Mouse (Mus musculus) retina, postnatal 7 days (tissue): ENCODE measurements around the gene Zfp451.
A peak's percentile ranks its signal among the peaks of the same experiment; 100 is the strongest.
"Not testable (repeated sequence)": the region's sequence is repeated elsewhere in the genome, so short reads cannot be mapped to it uniquely, and the experiment has no call there.

Experiments used
- DNase-seq: peaks from one replicate; pipeline ENCODE4 v3.0.0-alpha.2; 2012; ENCODE audit warnings: low read depth, low spot score

Zfp451 gene

DNA sequence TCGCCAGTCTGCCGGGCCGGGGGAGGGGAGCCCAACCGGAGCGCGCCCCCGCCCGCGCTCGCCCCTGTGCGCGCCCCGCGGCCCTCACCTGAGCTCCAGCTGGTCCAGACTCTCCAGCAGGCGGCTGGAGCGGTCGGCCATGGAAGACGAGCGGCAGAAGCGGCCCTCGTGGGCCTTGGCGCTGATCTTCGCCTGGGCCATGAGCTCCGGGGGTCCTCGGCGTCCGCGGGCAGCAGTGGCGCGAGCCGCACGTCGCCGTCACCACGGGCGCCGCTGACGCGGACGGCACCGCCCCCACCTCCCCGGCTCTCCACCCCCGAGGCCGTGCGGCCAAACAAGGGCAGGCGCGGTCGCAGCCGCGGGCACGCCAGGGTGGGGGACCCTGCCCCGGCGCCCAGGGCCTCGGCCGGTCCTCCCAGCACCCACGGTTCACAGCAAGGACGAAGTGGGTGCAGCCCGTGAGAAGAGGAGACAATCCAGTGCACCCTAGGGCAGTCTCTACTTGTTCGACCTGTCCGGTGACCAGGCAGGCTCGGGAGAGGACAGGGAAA, 56.8 kb downstream of the Zfp451 start, which contains the start of gene Bag2:
TSS of gene Bag2 (minus strand) at position 305 of the 551 bp plus-strand sequence.
- peak; percentile 40 for DNase-seq

GRCm38 (mm10) chr1:33757033-33757413, 57.4 kb downstream of the Zfp451 start:
- DNase-seq: no peak

DNA sequence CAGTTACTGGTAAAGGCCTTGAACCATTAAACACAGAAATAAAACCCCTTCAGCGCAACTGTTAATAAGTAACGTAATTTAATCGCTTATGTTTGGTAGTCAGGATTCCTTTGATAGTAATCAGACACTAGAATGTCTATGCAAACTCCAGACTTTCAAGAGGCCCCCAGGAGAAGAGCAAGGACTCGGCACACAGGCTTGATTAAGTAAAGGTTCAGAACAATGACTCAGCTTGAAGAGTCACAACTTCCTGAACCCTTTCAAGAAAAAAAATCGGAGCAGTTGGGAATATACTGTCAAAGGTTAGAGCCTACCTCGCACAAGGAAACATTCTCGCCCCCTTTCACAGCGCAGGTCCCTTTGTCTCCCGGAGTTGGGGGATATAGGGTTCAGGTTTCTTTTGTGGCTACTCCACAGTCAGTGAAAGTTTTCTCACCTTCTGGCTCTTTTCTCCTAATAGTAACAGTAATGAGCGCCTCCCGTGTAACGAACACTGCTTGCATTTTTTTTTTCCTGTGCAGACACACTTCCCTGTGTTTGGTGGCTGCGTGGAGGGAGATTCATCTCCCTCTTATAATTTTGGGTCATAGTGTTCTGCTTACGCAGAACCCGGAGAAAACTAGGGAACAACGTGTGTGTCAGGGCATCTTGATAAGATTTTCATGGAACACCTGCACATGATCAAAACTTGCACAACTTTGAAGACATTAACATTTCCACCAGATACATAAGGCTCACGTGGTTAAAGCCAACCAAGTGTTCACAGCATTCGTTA, 58.0 kb downstream of the Zfp451 start:
- DNase-seq: no peak

DNA sequence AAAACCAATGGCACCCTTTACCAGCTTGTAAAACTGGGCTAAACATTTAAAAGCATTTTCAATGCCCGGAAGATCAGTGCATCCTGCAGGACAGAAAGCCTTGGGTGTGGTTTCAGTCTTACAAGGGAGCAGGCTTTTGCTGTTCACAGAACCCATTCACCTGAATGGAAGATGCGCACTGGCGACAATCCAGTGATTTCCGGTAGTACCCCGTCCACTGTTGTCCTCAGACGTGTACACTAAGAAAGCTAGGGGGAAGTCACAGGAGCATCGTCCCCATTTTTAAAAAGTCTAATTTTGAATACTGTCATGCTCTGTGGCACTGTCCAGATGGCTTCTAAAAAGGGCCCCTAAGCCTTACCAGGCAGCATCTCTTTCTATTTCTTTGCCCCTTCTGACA, 58.6 kb downstream of the Zfp451 start:
- no peak for DNase-seq

- DNase-seq: no peak
Observed at GRCm38 (mm10) chr1:33754965-33755735, 59.2 kb downstream of the Zfp451 start.

DNA sequence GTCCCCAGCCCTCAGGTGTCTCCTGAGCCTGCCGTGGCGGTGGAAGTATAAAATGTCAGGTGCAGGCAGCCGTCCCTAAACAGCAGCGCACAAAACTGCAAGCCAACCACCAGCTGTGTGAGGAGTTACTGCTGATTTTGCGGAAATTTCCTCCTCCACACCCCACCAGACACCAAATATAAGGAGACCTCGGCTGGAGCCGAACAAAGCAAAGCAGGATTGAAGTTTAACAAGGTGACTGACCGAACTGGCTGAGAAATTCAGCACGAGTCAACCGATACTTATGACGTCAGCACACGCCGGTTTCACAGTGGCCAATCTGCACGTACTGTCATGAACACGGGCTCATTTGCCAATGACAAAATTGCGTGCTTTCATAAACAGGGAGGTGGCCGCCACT, 60.3 kb downstream of the Zfp451 start:
- no peak for DNase-seq

- DNase-seq: no peak
Observed at GRCm38 (mm10) chr1:33751283-33751682, 63.1 kb downstream of the Zfp451 start.

DNA sequence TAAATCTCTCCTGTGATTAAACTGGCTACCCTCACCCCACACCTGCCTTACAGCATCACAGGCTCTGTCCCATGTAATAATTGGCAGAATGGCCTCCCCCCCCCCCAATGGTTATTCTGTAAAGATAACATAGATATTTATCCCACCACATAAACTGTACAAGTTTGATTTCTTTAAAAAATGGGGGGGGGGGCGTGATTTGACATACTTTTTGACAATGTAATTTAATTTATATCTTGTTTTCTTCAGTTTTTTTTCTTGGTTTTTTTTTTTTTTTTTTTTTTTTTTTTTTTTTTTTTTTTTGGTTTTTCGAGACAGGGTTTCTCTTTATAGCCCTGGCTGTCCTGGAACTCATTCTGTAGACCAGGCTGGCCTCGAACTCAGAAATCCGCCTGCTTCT, 64.7 kb downstream of the Zfp451 start:
- DNase-seq: not testable (repeated sequence)

- no peak for DNase-seq
Observed at GRCm38 (mm10) chr1:33749109-33749508, 65.3 kb downstream of the Zfp451 start.

DNA sequence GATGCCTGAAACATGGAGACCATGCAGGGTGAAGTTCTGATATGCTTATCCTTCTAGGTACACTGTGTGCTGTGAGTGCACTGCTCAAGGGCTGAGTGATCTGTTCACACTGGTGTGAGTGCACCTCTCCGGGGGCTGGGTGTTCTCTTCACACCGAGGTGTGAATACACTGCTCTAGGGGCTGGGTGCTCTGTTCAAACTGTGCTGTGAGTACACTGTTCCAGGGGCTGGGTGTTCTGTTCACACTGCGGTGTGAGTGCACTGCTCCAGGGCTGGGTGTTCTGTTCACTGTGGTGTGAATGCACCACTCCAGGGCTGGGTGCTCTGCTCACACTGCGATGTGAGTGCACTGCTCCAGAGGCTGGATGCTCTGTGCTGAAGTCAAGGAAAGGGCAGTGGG, 68.5 kb downstream of the Zfp451 start:
- DNase-seq: no peak

- not testable (repeated sequence) for DNase-seq
Observed at GRCm38 (mm10) chr1:33744815-33745214, 69.6 kb downstream of the Zfp451 start.

- DNase-seq: no peak
Observed at GRCm38 (mm10) chr1:33742903-33743302, 71.5 kb downstream of the Zfp451 start.

- peak; percentile 70 for DNase-seq
Observed at GRCm38 (mm10) chr1:33739302-33739701, 75.1 kb downstream of the Zfp451 start.

- DNase-seq: no peak
Observed at GRCm38 (mm10) chr1:33738681-33739278, 75.6 kb downstream of the Zfp451 start.

GRCm38 (mm10) chr1:33738281-33738680, 76.1 kb downstream of the Zfp451 start:
- DNase-seq: no peak

DNA sequence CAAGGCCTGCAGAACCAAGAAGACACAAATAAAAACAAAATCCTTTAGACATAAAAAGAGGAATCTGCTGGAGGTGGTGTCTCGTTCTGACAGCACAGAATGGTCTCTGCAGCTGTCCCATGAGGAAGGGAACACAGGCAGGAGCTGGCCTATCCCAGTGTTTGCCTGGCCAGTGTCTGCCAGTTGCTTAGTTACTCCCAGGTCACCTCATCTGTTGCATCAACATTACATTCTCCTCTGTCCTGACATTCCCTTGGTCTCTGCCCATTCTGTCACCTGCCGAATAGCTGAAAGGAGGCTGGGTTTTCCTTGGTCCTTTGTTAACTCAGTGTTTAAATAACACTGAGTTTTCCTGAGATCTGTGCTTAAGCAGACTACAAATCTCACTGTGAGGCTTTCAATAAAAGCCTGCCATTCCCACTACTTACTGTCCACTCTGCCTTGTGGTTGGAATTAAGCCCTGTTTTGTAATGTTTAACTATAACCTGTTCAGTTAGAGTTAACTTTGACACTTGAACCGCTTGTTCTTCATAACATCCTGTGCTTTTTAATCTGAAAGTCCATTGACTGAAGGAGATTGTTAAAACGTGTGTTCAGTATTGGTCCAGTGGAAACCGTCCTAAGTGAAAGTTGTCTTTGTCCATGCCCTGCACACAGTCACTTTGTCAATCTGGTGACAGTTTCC, 80.3 kb downstream of the Zfp451 start:
- DNase-seq: no peak

- DNase-seq: no peak
Observed at GRCm38 (mm10) chr1:33733044-33733443, 81.4 kb downstream of the Zfp451 start.

GRCm38 (mm10) chr1:33725086-33725485, 89.3 kb downstream of the Zfp451 start:
- no peak for DNase-seq

DNA sequence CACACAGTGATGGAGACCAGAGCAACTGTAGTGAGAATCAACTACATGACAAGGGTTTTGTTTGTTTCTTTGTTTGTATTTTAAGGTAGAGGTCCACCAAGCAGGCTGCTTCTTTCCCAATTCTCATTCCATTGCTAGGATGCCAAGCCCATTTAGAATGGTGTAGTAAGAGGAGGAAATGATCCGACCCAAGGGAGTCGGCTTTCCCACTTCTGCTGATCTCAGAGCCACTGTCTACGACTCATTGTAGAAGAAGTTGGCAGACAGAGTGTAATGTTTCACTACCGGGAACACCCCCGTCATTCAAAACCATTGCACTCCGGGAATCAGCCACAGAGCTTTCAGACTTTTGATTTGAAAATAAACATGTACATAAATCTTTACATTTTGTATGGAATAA, 89.9 kb downstream of the Zfp451 start:
- DNase-seq: no peak

DNA sequence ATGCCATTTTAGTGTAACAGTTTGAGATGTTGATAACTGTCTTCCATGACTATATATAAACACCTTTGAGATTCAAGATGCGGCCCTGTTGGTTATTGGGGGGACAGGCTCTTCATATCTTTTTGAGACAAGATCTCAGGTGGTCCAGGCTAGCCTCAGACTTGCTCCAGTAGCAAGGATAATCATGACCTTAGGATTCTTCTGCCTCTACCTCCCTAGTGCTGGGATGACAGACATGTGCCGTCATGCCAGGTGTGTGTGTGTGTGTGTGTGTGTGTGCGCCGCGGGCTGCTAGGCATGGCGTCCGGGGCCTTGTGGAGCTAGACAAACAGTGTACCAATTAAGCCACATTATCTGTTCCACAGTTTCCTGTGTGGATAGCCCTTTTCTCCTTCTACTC, 93.4 kb downstream of the Zfp451 start:
- DNase-seq: no peak

DNA sequence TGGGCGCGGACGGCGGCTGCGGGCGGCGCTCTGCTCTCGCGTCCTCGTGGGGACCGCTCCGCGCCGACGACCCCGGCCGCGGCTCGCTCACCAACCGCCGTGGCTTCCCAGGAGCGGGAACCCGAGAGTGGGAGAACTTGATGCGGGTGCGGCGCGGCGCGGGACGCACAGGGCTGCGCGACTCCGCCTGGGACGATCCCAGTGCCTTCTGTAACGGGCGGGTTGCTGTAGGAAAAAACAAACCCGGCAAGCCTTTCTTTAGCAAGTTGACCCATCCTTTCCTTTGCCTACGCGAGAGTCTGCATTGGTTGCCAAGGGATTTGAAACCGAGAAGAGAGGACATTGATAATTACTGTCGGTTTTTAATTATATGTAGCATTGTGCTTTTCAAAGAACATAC, 94.2 kb downstream of the Zfp451 start:
- DNase-seq: no peak
